In the genomic region with DNA sequence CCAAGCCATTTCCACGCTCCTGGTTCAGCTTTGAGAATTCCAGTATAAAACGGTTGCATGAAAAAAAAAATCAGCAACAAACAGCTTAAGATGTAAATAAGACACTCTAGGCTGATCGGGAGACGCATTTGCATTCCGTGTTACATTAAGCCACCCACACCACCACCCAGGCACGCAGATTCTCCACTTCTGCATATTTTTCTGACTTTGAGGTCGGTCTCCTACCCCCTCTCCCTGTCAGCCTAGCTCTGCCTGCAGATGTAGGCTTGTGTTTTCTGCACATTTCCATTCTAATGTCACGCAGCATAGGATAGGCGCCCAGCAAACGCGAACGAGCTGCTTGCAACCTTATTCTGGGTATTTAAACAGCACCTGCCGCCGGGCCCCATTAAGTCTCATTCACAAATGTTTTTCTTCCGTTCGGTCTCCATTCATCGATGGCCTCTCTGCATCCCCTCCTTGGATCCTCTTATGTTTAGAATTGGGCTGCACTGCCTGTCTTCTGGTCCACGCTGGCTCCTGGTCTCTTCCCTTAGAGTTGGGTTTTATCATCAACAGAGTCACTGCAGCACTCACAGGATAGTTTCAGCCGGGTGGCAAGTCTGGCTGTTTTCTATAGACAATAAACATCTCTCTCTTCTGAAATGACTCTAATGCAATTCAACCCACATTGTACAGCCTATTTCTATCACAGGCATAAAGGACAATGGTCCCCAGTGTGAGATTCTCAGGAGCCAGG, we compare ENCODE assay signal across 1 mouse cellular context.
TF ChIP-seq lines count a peak whose summit lies in the region.

No protein-coding gene starts in this region.

TF ChIP-seq in CH12.LX, 34 proteins besides CTCF, POLR2A, EP300 and RAD21 (continued from another document):
- TF ChIP-seq E2F4 (IDR thresholded peaks at IDR 0.05; ENCODE audit: insufficient replicate concordance, low read depth, low read length): no peak
- no peak for TF ChIP-seq KAT2A (IDR thresholded peaks at IDR 0.05; ENCODE audit: insufficient replicate concordance, low read length)
- no peak for TF ChIP-seq SIN3A (IDR thresholded peaks at IDR 0.05; ENCODE audit: low read length)
- TF ChIP-seq ETS1 (conservative IDR thresholded peaks at IDR 0.05; ENCODE audit: low read depth, low read length): no peak
